Mouse (Mus musculus) liver, embryonic 15.5 days (tissue): ENCODE results near the gene Foxn4. TPM values are rescaled to one million over a fixed set of nuclear protein-coding genes. Genes with fewer than 3 reads are reported as not detected.

Source experiments
- ATAC-seq: fragments of 200-750 bp; cut with Nextera tagmentation; 2 replicates; pipeline ENCODE4 v1.8.0; 2017; ENCODE audit warnings: moderate number of reproducible peaks, mild to moderate bottlenecking, moderate library complexity; ENCODE audit not compliant: insufficient read depth
- H3K27ac ChIP-seq: fragments of 300-500 bp; sonication (generic); replicated peaks from 2 replicates; pipeline ENCODE4 v1.5.1; 2015; ENCODE audit warnings: mild to moderate bottlenecking, inconsistent platforms
- H3K27me3 ChIP-seq: fragments of 300-500 bp; sonication (generic); 2 replicates; pipeline ENCODE4 v1.6.1; 2015; ENCODE audit warnings: mild to moderate bottlenecking, inconsistent platforms
- H3K36me3 ChIP-seq: fragments of 300-500 bp; sonication (generic); replicated peaks from 2 replicates; pipeline ENCODE4 v1.6.1; 2015; ENCODE audit warnings: moderate library complexity, mild to moderate bottlenecking, inconsistent platforms
- H3K4me1 ChIP-seq: fragments of 300-500 bp; sonication (generic); replicated peaks from 2 replicates; pipeline ENCODE4 v1.6.1; 2015; ENCODE audit warnings: inconsistent platforms
- H3K4me2 ChIP-seq: fragments of 300-500 bp; sonication (generic); 2 replicates; pipeline ENCODE4 v1.6.1; 2015; ENCODE audit warnings: moderate library complexity, mild to moderate bottlenecking, inconsistent platforms
- H3K4me3 ChIP-seq: fragments of 300-500 bp; sonication (generic); replicated peaks from 2 replicates; pipeline ENCODE4 v1.5.1; 2015; ENCODE audit warnings: mild to moderate bottlenecking, inconsistent platforms
- H3K9ac ChIP-seq: fragments of 300-500 bp; sonication (generic); 2 replicates; pipeline ENCODE4 v1.6.1; 2015; ENCODE audit warnings: moderate library complexity, mild to moderate bottlenecking, inconsistent platforms
- H3K9me3 ChIP-seq: fragments of 300-500 bp; sonication (generic); replicated peaks from 2 replicates; pipeline ENCODE4 v1.6.1; 2016; ENCODE audit warnings: inconsistent platforms
- whole genome bisulfite sequencing: fragments of 180-500 bp; shearing (Covaris S2); methylation state at CpG from one replicate; pipeline ENCODE4 v1.1.7; 2015; ENCODE audit warnings: mixed read lengths; ENCODE audit not compliant: insufficient replicate concordance; 5-methylcytosine and 5-hydroxymethylcytosine counted together
- polyA plus RNA-seq: library from polyadenylated mRNA; unstranded; fragments of >200 nt; fragmentation: Nextera tagmentation; extraction: Ambion mirVana; gene quantifications from 2 replicates; pipeline ENCODE4 v1.2.1, GENCODE M21; 2015

Foxn4 gene
- polyA plus RNA-seq, 1 experiment from 2014 or later, result not detected

- Histone ChIP-seq H3K4me2 (no peak overlapping the region), H3K4me1 (no peaks in the 10 kb centered on the region), H3K9ac (no peak overlapping the region), H3K9me3 (no peaks in the 10 kb centered on the region), H3K4me3 (no peak overlapping the region), H3K27me3 (no peaks in the 10 kb centered on the region), H3K36me3 (no peaks in the 10 kb centered on the region), H3K27ac (no peak overlapping the region)
- WGBS, result 14% methylated on average over 7 of the region's 7 CpGs
- no peak for ATAC-seq
Measured at GRCm38 (mm10) chr5:114238924-114239323, 34.7 kb downstream of the Foxn4 start.

- no peak overlapping the region for H3K4me2 ChIP-seq
- H3K9ac ChIP-seq, result no peak overlapping the region
- H3K27ac ChIP-seq, result no peak overlapping the region
- 0 out of 2 replicates have a peak, but pooled peaks cover 4% of the 10 kb centered on the region for H3K27me3 ChIP-seq
- 65% methylated on average over 5 of the region's 5 CpGs for WGBS
- H3K36me3 ChIP-seq, result no peaks in the 10 kb centered on the region
- no peak for ATAC-seq
- H3K9me3 ChIP-seq, result 0 out of 2 replicates have a peak, but pooled peaks cover 7% of the 10 kb centered on the region
- no peak overlapping the region for H3K4me3 ChIP-seq
- no peaks in the 10 kb centered on the region for H3K4me1 ChIP-seq
Measured at GRCm38 (mm10) chr5:114228901-114229300, 44.7 kb downstream of the Foxn4 start.

GRCm38 (mm10) chr5:114226051-114226450, 47.6 kb downstream of the Foxn4 start:
- no peak overlapping the region for H3K27ac ChIP-seq
- no peaks in the 10 kb centered on the region for H3K4me1 ChIP-seq
- WGBS, result 72% methylated on average over 7 of the region's 7 CpGs
- no peaks in the 10 kb centered on the region for H3K27me3 ChIP-seq
- ATAC-seq, result no peak
- H3K4me3 ChIP-seq, result no peak overlapping the region
- H3K36me3 ChIP-seq, result no peaks in the 10 kb centered on the region
- H3K4me2 ChIP-seq, result no peak overlapping the region
- no peak overlapping the region for H3K9ac ChIP-seq
- 0 out of 2 replicates have a peak, but pooled peaks cover 7% of the 10 kb centered on the region for H3K9me3 ChIP-seq

- Histone ChIP-seq H3K4me2 (no peak overlapping the region), H3K9me3 (no peaks in the 10 kb centered on the region), H3K4me3 (no peak overlapping the region), H3K9ac (no peak overlapping the region), H3K4me1 (peaks cover under 1% of the 10 kb centered on the region), H3K27ac (no peak overlapping the region), H3K27me3 (no peaks in the 10 kb centered on the region), H3K36me3 (no peaks in the 10 kb centered on the region)
- no peak for ATAC-seq
- WGBS, result 75% methylated on average over 14 of the region's 14 CpGs
Measured at GRCm38 (mm10) chr5:114218771-114219170, 54.8 kb downstream of the Foxn4 start.

DNA sequence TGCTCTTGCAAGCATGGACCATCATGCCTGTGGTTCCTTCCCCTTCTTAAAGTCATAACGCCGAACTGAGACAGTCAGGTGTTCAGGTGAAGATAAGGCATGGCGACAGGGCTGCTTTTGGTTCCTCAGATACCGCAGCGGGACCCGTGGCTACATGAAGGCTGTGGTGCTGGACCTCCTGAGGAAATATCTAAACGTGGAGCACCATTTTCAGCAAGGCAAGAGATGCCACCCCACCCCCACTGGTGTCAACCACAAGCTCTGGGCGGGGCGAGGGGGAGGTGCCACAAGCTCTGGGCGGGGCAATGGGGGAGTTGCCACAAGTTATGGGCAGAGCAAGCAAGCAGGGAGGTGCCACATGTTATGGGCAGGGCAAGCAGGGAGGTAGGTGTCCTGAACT, 60.4 kb downstream of the Foxn4 start:
- WGBS, result 10% methylated on average over 10 of the region's 10 CpGs
- no peaks in the 10 kb centered on the region for H3K27me3 ChIP-seq
- no peaks in the 10 kb centered on the region for H3K36me3 ChIP-seq
- H3K27ac ChIP-seq, result no peak overlapping the region
- peak; percentile 65; the same call in 1 of the 2 replicates for ATAC-seq
- H3K4me3 ChIP-seq, result no peak overlapping the region
- peaks cover 13% of the 10 kb centered on the region for H3K4me1 ChIP-seq
- H3K4me2 ChIP-seq, result peak overlapping the region; percentile 38
- no peak overlapping the region for H3K9ac ChIP-seq
- H3K9me3 ChIP-seq, result no peaks in the 10 kb centered on the region

GRCm38 (mm10) chr5:114206158-114206557, 67.4 kb downstream of the Foxn4 start:
- Histone ChIP-seq H3K27ac (no peak overlapping the region), H3K9me3 (no peaks in the 10 kb centered on the region), H3K4me2 (no peak overlapping the region), H3K4me1 (no peaks in the 10 kb centered on the region), H3K27me3 (no peaks in the 10 kb centered on the region), H3K9ac (no peak overlapping the region), H3K36me3 (no peaks in the 10 kb centered on the region), H3K4me3 (no peak overlapping the region)
- 61% methylated on average over 2 of the region's 2 CpGs for WGBS
- ATAC-seq, result no peak

Other genes starting within 250 kb of the Foxn4 start
- gene Usp30, start 208.3 kb downstream of the Foxn4 start, polyA plus RNA-seq, result 2.8 and 3.2 TPM in 2 replicates
- not detected in 2 replicates for gene Svop, start 182.2 kb downstream of the Foxn4 start, polyA plus RNA-seq
- 3.1 and 4.1 TPM in 2 replicates for gene Alkbh2, start 145.6 kb downstream of the Foxn4 start, polyA plus RNA-seq
- gene Ung, start 143.4 kb downstream of the Foxn4 start, polyA plus RNA-seq, result 18.2 and 19.0 TPM in 2 replicates
- gene Acacb, start 127.3 kb downstream of the Foxn4 start, polyA plus RNA-seq, result 0.43 and 0.45 TPM in 2 replicates
- gene Myo1h, start 15.4 kb upstream of the Foxn4 start, polyA plus RNA-seq, result 0.40 and 0.62 TPM in 2 replicates
- 21.1 and 22.6 TPM in 2 replicates for gene Kctd10, start 106.7 kb upstream of the Foxn4 start, polyA plus RNA-seq
- 17.1 and 18.4 TPM in 2 replicates for gene Ube3b, start 106.8 kb upstream of the Foxn4 start, polyA plus RNA-seq
- gene Mmab, start 170.3 kb upstream of the Foxn4 start, polyA plus RNA-seq, result 10.3 and 11.0 TPM in 2 replicates
- 32.7 TPM in 2 replicates for gene Mvk, start 170.5 kb upstream of the Foxn4 start, polyA plus RNA-seq